Mouse (Mus musculus): ENCODE measurements around the gene Atf7. TPM values are rescaled to one million over a fixed set of nuclear protein-coding genes. Genes with fewer than 3 reads are reported as not detected.
"Not testable (repeated sequence)": the region's sequence is repeated elsewhere in the genome, so short reads cannot be mapped to it uniquely, and the experiment has no call there.

The Atf7 gene
- polyA plus RNA-seq, 1 experiment from 2014 or later = 33.7 TPM

DNA sequence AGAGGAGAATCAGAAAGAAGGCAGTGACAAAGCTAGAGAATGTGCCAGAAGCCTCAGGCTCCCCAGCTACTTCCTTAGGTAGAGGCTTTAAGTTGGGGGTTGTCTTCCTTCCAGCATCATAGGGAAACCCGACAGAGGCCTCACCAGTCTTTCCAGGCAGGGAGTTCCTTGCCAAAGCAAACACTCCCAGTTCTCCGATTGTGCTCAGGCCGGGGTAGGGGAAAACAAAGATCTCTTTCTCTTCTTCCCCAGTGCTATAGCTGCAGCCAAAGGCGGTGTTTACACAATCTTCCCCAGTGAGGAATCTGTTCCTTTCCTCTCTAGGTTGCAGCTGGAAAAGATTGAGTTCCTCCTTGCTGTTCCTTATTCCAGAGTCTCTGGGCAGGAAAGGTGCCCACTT is 31.4 kb upstream of the Atf7 start:
- H3K27ac ChIP-seq = peak overlapping the region; percentile 89
- H3K27me3 ChIP-seq = no peaks in the 10 kb centered on the region
- peaks cover 13% of the 10 kb centered on the region; the same call in 1 of the 2 replicates for H3K4me1 ChIP-seq
- H3K4me2 ChIP-seq (replicated peaks) = no peak overlapping the region
- no peak overlapping the region for H3K9ac ChIP-seq
- H3K9me3 ChIP-seq = no peaks in the 10 kb centered on the region
- H3K36me3 ChIP-seq = peaks cover 13% of the 10 kb centered on the region
- peak; percentile 72; the same call in 1 of the 2 replicates for ATAC-seq (ENCODE audit: insufficient number of reproducible peaks, insufficient read depth, low FRiP score, low TSS enrichment)
- 11% methylated on average over 4 of the region's 4 CpGs for WGBS
- no peak overlapping the region for H3K4me3 ChIP-seq

GRCm38 (mm10) chr15:102651928-102652660 is 26.8 kb upstream of the Atf7 start:
- not testable (repeated sequence) for ATAC-seq (ENCODE audit: insufficient number of reproducible peaks, insufficient read depth, low FRiP score, low TSS enrichment); H3K4me1 ChIP-seq; H3K27me3 ChIP-seq; H3K4me3 ChIP-seq; H3K9me3 ChIP-seq; H3K9ac ChIP-seq; H3K27ac ChIP-seq; H3K4me2 ChIP-seq (replicated peaks); H3K36me3 ChIP-seq
- 80% methylated on average over 9 of the region's 9 CpGs for WGBS

DNA sequence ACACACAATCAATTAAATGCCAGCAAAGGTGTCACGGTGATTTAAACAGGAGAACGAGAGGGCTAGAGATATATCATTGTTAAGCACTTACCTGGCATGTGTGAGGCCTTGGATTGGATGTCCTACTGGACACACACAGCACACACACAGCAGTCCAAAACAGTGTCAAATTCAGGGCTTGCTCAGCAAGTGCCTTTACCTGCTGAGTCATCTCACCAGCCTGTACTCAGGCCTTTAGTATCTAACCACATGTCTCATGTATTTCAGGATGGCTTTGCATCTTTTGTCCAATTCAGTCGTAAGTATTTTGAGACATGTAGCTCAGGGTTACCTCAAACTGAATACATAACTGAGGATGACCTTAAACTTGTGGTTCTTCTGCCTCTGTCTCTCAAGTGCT is 25.8 kb upstream of the Atf7 start:
- Histone ChIP-seq H3K4me3 (no peak overlapping the region), H3K4me2 (replicated peaks) (no peak overlapping the region), H3K27me3 (no peaks in the 10 kb centered on the region), H3K27ac (no peak overlapping the region), H3K4me1 (peaks cover 3% of the 10 kb centered on the region; the same call in 1 of the 2 replicates), H3K9me3 (no peaks in the 10 kb centered on the region), H3K9ac (no peak overlapping the region), H3K36me3 (no peaks in the 10 kb centered on the region)
- WGBS = 83% methylated on average over 3 of the region's 3 CpGs
- ATAC-seq (ENCODE audit: insufficient number of reproducible peaks, insufficient read depth, low FRiP score, low TSS enrichment) = no peak

DNA sequence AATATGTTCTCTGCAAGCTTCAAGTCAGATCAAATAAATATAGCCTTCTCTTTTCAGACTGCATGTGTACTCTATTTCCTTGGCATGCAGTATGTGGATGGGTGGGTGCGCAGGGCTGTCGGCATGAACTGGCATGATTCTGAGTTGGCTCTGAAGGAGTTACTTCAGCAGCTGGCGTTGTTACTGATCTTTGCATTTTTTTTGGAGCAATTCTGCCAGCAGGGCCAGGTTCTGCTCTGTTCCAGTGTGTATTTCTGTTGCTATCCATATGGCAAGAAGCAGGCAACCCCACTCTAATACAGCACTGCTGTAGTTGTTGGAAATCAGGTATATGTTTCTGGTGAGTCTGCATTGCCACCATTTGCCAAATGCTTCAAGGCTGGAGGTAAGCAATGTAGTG is 10.6 kb upstream of the Atf7 start:
- no peak for ATAC-seq (ENCODE audit: insufficient number of reproducible peaks, insufficient read depth, low FRiP score, low TSS enrichment)
- 69% methylated on average over 3 of the region's 3 CpGs for WGBS
- no peaks in the 10 kb centered on the region for H3K36me3 ChIP-seq
- H3K4me3 ChIP-seq = no peak overlapping the region
- no peak overlapping the region for H3K4me2 ChIP-seq (replicated peaks)
- no peaks in the 10 kb centered on the region for H3K4me1 ChIP-seq
- H3K27me3 ChIP-seq = no peaks in the 10 kb centered on the region
- H3K9ac ChIP-seq = no peak overlapping the region
- no peaks in the 10 kb centered on the region for H3K9me3 ChIP-seq
- no peak overlapping the region for H3K27ac ChIP-seq

GRCm38 (mm10) chr15:102634684-102635083 is 9.4 kb upstream of the Atf7 start:
- H3K36me3 ChIP-seq = no peaks in the 10 kb centered on the region
- no peak overlapping the region for H3K4me3 ChIP-seq
- WGBS = 93% methylated on average over 8 of the region's 8 CpGs
- no peak overlapping the region for H3K4me2 ChIP-seq (replicated peaks)
- no peak overlapping the region for H3K27ac ChIP-seq
- H3K27me3 ChIP-seq = no peaks in the 10 kb centered on the region
- no peak for ATAC-seq (ENCODE audit: insufficient number of reproducible peaks, insufficient read depth, low FRiP score, low TSS enrichment)
- H3K9me3 ChIP-seq = no peaks in the 10 kb centered on the region
- no peaks in the 10 kb centered on the region for H3K4me1 ChIP-seq
- H3K9ac ChIP-seq = no peak overlapping the region

- no peak for ATAC-seq (ENCODE audit: insufficient number of reproducible peaks, insufficient read depth, low FRiP score, low TSS enrichment)
- no peaks in the 10 kb centered on the region for H3K36me3 ChIP-seq
- no peaks in the 10 kb centered on the region for H3K9me3 ChIP-seq
- H3K4me2 ChIP-seq (replicated peaks) = peak overlapping the region; percentile 81
- H3K4me3 ChIP-seq = peak overlapping the region; percentile 67
- H3K9ac ChIP-seq = peak overlapping the region; percentile 73
- peak overlapping the region; percentile 98 for H3K27ac ChIP-seq
- no peaks in the 10 kb centered on the region for H3K27me3 ChIP-seq
- WGBS = under 1% methylated on average over 18 of the region's 18 CpGs
- H3K4me1 ChIP-seq = peaks cover 20% of the 10 kb centered on the region
Measured at GRCm38 (mm10) chr15:102625687-102626055, 407 bp upstream of the Atf7 start.

DNA sequence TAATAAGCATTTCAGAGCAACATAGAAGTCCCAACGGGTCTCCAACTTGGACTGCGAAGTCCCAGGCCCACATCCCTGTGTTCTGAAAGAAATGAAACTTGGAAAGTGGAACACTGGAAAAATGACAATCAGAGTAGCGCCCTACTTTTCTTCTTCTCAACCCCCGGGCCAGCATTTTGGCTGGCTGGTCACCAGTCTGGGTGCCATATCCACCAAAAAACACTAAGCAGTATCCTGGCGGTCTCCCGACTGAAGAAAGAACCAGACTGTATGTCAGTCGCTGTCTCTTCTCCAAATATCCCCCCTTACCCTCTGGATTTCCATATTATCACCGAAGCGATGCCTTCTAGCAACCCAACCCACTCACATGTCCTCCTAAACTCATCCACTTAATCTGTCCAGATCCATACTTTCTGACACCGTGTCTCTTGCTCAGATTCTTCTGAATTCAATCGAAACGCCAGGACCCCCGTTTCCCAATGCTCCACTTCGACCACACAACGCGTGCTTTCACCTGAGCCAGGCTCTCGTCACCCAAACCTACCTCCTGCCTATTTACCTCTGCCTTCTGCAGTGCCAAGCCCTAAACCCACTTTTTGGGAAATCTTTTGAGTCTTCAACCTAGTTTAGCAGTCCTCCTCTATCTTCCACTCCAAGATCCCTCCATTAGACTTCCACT is 834 bp downstream of the Atf7 start:
- H3K4me2 ChIP-seq (replicated peaks) = peak overlapping the region; percentile 81
- peak overlapping the region; percentile 67 for H3K4me3 ChIP-seq
- peak overlapping the region; percentile 73 for H3K9ac ChIP-seq
- H3K9me3 ChIP-seq = no peaks in the 10 kb centered on the region
- no peaks in the 10 kb centered on the region for H3K27me3 ChIP-seq
- H3K27ac ChIP-seq = peak overlapping the region; percentile 98; the same call in 1 of the 2 replicates
- 0 out of 2 replicates have a peak, but pooled peaks cover 1% of the 10 kb centered on the region for H3K36me3 ChIP-seq
- no peak; the same call in 1 of the 2 replicates for ATAC-seq (ENCODE audit: insufficient number of reproducible peaks, insufficient read depth, low FRiP score, low TSS enrichment)
- WGBS = 5% methylated on average over 17 of the region's 17 CpGs
- H3K4me1 ChIP-seq = peaks cover 20% of the 10 kb centered on the region

DNA sequence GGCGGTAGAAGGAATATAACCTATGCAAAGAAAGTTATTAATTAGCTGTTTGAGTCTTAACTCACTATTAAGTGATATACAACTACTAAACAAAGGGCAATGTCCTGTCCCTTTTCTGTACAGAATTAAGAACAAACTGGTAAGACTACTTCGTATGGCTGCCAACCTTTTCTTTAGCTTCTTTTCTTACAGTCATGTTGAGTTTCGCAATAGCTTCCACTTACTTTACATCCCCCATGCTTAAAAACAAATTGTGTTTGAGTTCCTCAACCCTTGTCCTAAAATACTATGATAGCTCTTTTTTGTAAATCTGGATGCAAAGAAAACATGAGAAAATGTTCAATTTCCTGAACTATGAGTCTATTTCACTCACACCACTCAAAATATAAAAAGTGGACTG is 2.1 kb downstream of the Atf7 start:
- peak overlapping the region; percentile 31; the same call in 1 of the 2 replicates for H3K4me2 ChIP-seq (replicated peaks)
- no peaks in the 10 kb centered on the region for H3K27me3 ChIP-seq
- WGBS = 89% methylated on average over 3 of the region's 3 CpGs
- no peaks in the 10 kb centered on the region for H3K9me3 ChIP-seq
- H3K36me3 ChIP-seq = 0 out of 2 replicates have a peak, but pooled peaks cover 2% of the 10 kb centered on the region
- no peak for ATAC-seq (ENCODE audit: insufficient number of reproducible peaks, insufficient read depth, low FRiP score, low TSS enrichment)
- H3K27ac ChIP-seq = no peak overlapping the region
- no peak overlapping the region for H3K4me3 ChIP-seq
- H3K4me1 ChIP-seq = peaks cover 20% of the 10 kb centered on the region
- H3K9ac ChIP-seq = no peak overlapping the region

DNA sequence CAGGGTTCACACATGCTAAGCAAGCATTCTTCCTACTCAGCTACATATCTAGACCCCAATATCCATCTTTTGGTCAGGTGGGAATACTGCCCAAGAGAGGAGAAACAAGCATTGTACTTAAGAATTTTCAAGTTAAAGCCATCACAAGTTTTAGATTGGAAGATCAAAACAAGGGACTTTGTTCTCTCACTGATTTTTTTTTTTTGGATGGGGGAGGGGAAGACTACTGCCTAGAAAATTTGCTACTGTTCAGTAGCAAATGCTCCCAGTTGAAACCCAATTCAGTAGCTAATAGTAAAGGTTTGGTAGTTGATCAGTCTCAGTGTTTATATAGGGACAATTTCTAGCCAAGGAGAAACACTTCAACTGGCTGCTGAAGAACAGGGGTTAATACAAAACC is 2.7 kb downstream of the Atf7 start:
- no peak overlapping the region for H3K4me2 ChIP-seq (replicated peaks)
- no peak for ATAC-seq (ENCODE audit: insufficient number of reproducible peaks, insufficient read depth, low FRiP score, low TSS enrichment)

GRCm38 (mm10) chr15:102620765-102621164 is 4.5 kb downstream of the Atf7 start:
- 90% methylated on average over 1 of the region's 1 CpGs for WGBS
- Histone ChIP-seq H3K9me3 (no peaks in the 10 kb centered on the region), H3K9ac (no peak overlapping the region), H3K27me3 (no peaks in the 10 kb centered on the region), H3K36me3 (0 out of 2 replicates have a peak, but pooled peaks cover 2% of the 10 kb centered on the region), H3K27ac (no peak overlapping the region), H3K4me1 (peaks cover 15% of the 10 kb centered on the region), H3K4me3 (no peak overlapping the region), H3K4me2 (replicated peaks) (no peak overlapping the region)
- ATAC-seq (ENCODE audit: insufficient number of reproducible peaks, insufficient read depth, low FRiP score, low TSS enrichment) = no peak

More for the DNA sequence above, 2.7 kb downstream of the Atf7 start:
- no peak overlapping the region for H3K27ac ChIP-seq
- 0 out of 2 replicates have a peak, but pooled peaks cover 2% of the 10 kb centered on the region for H3K36me3 ChIP-seq
- no peak overlapping the region for H3K4me3 ChIP-seq
- no peaks in the 10 kb centered on the region for H3K9me3 ChIP-seq
- H3K9ac ChIP-seq = no peak overlapping the region
- H3K4me1 ChIP-seq = peaks cover 20% of the 10 kb centered on the region
- no peaks in the 10 kb centered on the region for H3K27me3 ChIP-seq

GRCm38 (mm10) chr15:102619486-102619885 is 5.8 kb downstream of the Atf7 start:
- peaks cover 14% of the 10 kb centered on the region for H3K4me1 ChIP-seq
- WGBS = 94% methylated on average over 5 of the region's 5 CpGs
- 0 out of 2 replicates have a peak, but pooled peaks cover 2% of the 10 kb centered on the region for H3K36me3 ChIP-seq
- H3K9me3 ChIP-seq = no peaks in the 10 kb centered on the region
- H3K4me2 ChIP-seq (replicated peaks) = no peak overlapping the region
- no peak overlapping the region for H3K4me3 ChIP-seq
- H3K9ac ChIP-seq = no peak overlapping the region
- ATAC-seq (ENCODE audit: insufficient number of reproducible peaks, insufficient read depth, low FRiP score, low TSS enrichment) = no peak
- H3K27me3 ChIP-seq = no peaks in the 10 kb centered on the region
- no peak overlapping the region for H3K27ac ChIP-seq

DNA sequence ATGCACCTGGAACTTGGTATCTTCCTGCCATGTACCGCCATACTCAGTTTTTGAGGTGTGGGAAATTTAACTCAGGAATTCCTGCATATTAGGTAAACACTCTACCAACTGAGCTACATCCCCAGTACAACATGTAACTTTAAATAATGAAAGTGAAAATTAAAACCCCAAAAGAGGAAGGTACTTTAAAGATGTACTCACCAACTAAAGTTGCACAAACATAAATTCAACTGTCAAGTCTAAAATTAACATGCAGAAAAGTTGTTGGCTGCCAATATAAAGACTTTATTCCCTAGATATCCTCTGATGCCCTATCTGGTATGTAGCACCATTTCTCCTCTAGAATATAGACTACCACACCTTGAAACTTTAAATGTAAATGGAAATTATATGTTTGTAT is 7.6 kb downstream of the Atf7 start:
- ATAC-seq (ENCODE audit: insufficient number of reproducible peaks, insufficient read depth, low FRiP score, low TSS enrichment) = no peak
- WGBS = 94% methylated on average over 1 of the region's 1 CpGs
- peaks cover 4% of the 10 kb centered on the region; the same call in 1 of the 2 replicates for H3K4me1 ChIP-seq

More for the DNA sequence above, 7.6 kb downstream of the Atf7 start:
- no peak overlapping the region for H3K4me2 ChIP-seq (replicated peaks)
- no peaks in the 10 kb centered on the region for H3K27me3 ChIP-seq
- 0 out of 2 replicates have a peak, but pooled peaks cover 2% of the 10 kb centered on the region for H3K36me3 ChIP-seq
- no peak overlapping the region for H3K9ac ChIP-seq
- no peak overlapping the region for H3K4me3 ChIP-seq
- no peaks in the 10 kb centered on the region for H3K9me3 ChIP-seq
- no peak overlapping the region for H3K27ac ChIP-seq
